Mouse (Mus musculus): Measurements from ENCODE around the gene Gm26992.

DNA sequence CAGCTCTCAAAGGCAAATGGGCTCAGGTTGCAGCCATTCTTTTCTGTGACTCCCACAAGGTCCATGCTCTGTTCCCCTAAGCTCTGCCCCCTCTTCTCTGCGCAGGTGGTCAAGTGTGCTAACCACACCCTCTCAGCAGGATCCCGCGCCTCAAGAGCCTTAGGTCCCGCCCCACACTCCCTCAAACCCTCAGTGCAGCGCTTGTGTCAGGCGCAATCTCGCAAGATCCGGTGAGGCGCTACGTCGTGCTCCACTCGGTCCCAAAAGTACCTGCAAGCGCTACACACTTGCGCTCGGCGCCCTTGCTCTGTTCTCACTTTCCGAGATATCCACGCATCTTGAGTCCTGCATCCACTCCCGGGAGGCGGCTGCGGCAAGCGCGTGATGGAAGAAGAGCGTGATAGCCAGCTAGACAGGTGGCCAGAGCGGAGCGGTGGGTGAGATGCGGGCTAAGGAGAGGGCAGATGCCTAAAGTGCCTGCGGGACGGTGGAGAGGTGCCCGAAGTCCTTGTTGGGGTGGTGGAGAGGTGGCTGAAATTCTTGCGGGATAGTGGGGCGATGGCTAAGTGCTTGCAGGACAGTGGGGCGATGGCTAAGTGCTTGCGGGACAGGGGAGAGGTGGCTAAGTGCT is 25.8 kb downstream of the Gm26992 start:
- no peak for TF ChIP-seq ZNF384 (IDR thresholded peaks at IDR 0.05; ENCODE audit: low read depth, low read length)
- no peak for TF ChIP-seq HCFC1 (IDR thresholded peaks at IDR 0.05; ENCODE audit: borderline replicate concordance, insufficient read depth, low read length)
- no peak for TF ChIP-seq ZC3H11A (IDR thresholded peaks at IDR 0.05; ENCODE audit: borderline replicate concordance, low read depth, low read length)

Data from ES-E14 (cell line).